Mouse (Mus musculus) megakaryocyte progenitor cell, adult 5-6 weeks (primary cell): ENCODE data around the gene Ly75. TPM values are rescaled to one million over a fixed set of nuclear protein-coding genes. Genes with fewer than 3 reads are reported as not detected.

Experiments used
- ATAC-seq: replicated peaks from 2 replicates; pipeline ENCODE4 v1.8.0; 2016; ENCODE audit warnings: mild to moderate bottlenecking, moderate TSS enrichment, inconsistent platforms; ENCODE audit not compliant: poor library complexity
- total RNA-seq, 2 experiments: library from RNA; stranded (forward) in 1 of 2; stranded (reverse) in 1 of 2; fragments of 157-497, 149-512 nt in 1 of 2; fragments of 200-1000 nt in 1 of 2; gene quantifications; 2 replicates each; pipeline versions ENCODE4 v1.2.3 to v1.2.4; 2015 to 2017

Gene Ly75
- total RNA-seq, 2 experiments from 2014 or later = 3.4 to 4.5 TPM

DNA sequence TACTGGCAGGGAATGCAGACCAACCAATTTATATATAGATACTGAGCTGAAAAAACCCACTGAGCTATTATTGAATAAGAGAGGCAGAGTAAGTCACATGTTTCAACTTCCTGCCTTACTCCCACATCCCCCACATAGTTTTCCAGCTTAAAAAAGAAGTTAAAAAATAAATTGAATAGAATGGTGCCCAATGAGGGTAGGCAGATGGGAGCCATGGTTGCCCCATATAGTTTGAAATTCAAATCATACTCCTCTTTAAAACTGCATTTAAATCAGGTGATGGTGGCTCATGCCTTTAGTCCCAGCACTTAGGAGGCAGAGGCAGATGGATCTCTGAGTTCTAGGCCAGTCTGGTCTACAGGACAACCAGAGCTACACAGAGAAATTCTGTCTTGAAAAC lies 129.6 kb downstream of the Ly75 start:
- no peak for ATAC-seq

DNA sequence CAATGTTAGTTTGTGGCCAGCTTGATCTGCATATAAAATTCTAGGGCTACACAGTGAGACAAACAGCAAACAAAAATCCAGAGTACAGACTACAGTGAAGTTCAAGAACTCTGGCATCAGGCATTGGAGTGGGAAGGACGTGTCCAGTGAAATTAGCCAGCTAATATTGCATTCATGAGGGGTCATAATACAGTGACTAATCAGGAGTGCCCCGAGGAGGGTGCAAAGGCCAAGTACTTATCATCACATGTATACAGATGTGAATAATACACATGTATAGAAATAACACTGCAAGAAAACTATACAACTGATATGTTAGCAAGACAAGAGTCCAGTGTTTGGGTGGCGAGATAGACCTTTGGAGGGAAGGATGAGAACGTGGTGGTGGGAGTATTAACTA lies 130.3 kb downstream of the Ly75 start:
- no peak for ATAC-seq

Other genes starting within 250 kb of the Ly75 start
- gene Baz2b, start 173.5 kb downstream of the Ly75 start, total RNA-seq (2015) = 59.4 and 70.1 TPM in 2 replicates
- 95.7 and 107 TPM in 2 replicates for gene Baz2b, start 173.5 kb downstream of the Ly75 start, total RNA-seq (2017)
- gene March7, start 173.4 kb downstream of the Ly75 start, total RNA-seq (2015) = 63.5 and 73.5 TPM in 2 replicates
- gene March7, start 173.4 kb downstream of the Ly75 start, total RNA-seq (2017) = 55.4 and 65.6 TPM in 2 replicates
- 3.9 and 4.2 TPM in 2 replicates for gene Cd302, start 98.8 kb downstream of the Ly75 start, total RNA-seq (2015)
- 0.29 and 3.0 TPM in 2 replicates for gene Cd302, start 98.8 kb downstream of the Ly75 start, total RNA-seq (2017)
- 0.54 and 1.8 TPM in 2 replicates for gene Pla2r1, start 170.0 kb upstream of the Ly75 start, total RNA-seq (2015)
- gene Pla2r1, start 170.0 kb upstream of the Ly75 start, total RNA-seq (2017) = 0.68 and 0.71 TPM in 2 replicates